Mouse (Mus musculus): ENCODE results near the gene Vmn1r239-ps. TPM values are rescaled to one million over a fixed set of nuclear protein-coding genes. Genes with fewer than 3 reads are reported as not detected.
"Not testable (repeated sequence)": the region's sequence is repeated elsewhere in the genome, so short reads cannot be mapped to it uniquely, and the experiment has no call there.

Vmn1r239-ps gene
- polyA plus RNA-seq (2012; rRNA removed), result not detected in 2 replicates

DNA sequence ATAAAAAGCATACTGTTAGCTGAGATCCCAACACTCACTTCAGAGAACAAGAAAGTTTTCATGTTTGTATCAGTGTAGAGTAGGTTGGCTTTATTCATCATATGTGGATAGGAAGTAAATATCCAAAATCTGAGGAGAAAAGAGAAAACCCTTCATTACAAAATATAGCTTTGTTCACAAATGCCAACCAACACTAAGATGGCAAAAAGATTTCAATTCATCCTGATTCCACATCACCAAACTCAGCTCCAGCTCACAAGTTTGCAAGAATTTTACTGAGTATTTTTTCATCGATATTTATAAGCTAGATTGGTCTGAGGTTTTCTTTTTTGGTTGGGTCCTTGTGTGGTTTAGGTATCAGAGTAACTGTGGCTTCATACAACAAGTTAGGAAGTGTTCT lies at the start of gene Vmn1r239-ps:
Vmn1r239-ps (minus strand) TSS at position 101 of the 400 bp plus-strand sequence.
- not testable (repeated sequence) for H3K27ac ChIP-seq (ENCODE audit: insufficient read depth, low read depth, low read length); H3K27me3 ChIP-seq (ENCODE audit: control insufficient read depth, insufficient read depth, low read length); H3K4me1 ChIP-seq (ENCODE audit: control insufficient read depth, insufficient read depth, insufficient read length, low read length); H3K36me3 ChIP-seq (ENCODE audit: control insufficient read depth, insufficient read depth, low read length); H3K4me3 ChIP-seq (ENCODE audit: low read depth, low read length)
- WGBS, result 78% methylated on average over 1 of the region's 1 CpGs

DNA sequence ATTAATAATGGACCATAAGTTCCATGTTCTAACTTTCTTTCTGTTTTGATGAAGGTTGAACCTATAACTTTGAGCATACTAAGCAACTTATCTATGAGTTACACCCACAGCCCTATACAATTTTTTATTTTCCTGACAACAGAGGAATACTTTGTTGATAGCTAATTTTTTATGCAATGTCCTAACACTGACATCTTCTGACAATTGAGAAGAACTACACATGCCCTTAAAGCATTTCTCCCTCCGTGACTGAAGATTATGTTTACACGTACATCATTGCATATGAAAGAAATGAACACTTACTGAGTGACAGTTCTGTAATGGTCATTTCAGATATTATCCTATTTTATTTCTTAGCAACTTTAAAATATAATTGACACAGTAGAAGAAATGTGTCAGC lies 36.0 kb upstream of the Vmn1r239-ps start:
- H3K4me1 ChIP-seq (ENCODE audit: control insufficient read depth, insufficient read depth, insufficient read length, low read length), result no peaks in the 10 kb centered on the region
- no peak overlapping the region for H3K4me3 ChIP-seq (ENCODE audit: low read depth, low read length)
- WGBS, result 58% methylated on average over 2 of the region's 2 CpGs

DNA sequence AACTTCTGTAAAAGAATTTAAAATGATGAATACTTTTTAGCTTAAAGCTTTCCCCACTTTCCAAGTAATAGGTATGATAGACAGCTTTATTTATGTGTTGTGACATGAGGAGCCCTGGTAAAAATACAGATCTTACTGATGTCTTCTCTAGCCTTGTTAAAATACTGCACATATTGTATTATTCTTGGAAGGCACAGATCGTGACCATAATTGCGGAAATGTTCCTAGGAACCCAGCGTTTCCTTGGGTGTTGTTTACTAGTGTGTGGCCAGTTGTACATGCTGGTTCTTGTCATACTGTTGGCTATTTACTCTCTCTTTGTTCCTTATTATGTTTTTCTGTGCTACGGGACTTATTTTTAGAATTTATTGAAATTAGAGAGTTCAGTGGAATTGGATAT lies 10.1 kb downstream of the Vmn1r239-ps start:
- Histone ChIP-seq H3K4me1 (ENCODE audit: control insufficient read depth, insufficient read depth, insufficient read length, low read length) (no peaks in the 10 kb centered on the region), H3K36me3 (ENCODE audit: control insufficient read depth, insufficient read depth, low read length) (no peaks in the 10 kb centered on the region), H3K27ac (ENCODE audit: insufficient read depth, low read depth, low read length) (no peak overlapping the region), H3K4me3 (ENCODE audit: low read depth, low read length) (no peak overlapping the region), H3K27me3 (ENCODE audit: control insufficient read depth, insufficient read depth, low read length) (no peaks in the 10 kb centered on the region)
- TF ChIP-seq POLR2A (IDR thresholded peaks at IDR 0.05; ENCODE audit: low read depth, low read length), result no peak
- TF ChIP-seq CTCF (IDR thresholded peaks at IDR 0.05; ENCODE audit: extremely low read depth, insufficient read length, insufficient replicate concordance, low read depth, low read length), result no peak
- 80% methylated on average over 4 of the region's 4 CpGs for WGBS

More for the DNA sequence above, 36.0 kb upstream of the Vmn1r239-ps start:
- no peaks in the 10 kb centered on the region for H3K36me3 ChIP-seq (ENCODE audit: control insufficient read depth, insufficient read depth, low read length)
- no peak overlapping the region for H3K27ac ChIP-seq (ENCODE audit: insufficient read depth, low read depth, low read length)
- no peaks in the 10 kb centered on the region for H3K27me3 ChIP-seq (ENCODE audit: control insufficient read depth, insufficient read depth, low read length)
- TF ChIP-seq POLR2A (IDR thresholded peaks at IDR 0.05; ENCODE audit: low read depth, low read length), result no peak
- TF ChIP-seq CTCF (IDR thresholded peaks at IDR 0.05; ENCODE audit: extremely low read depth, insufficient read length, insufficient replicate concordance, low read depth, low read length), result no peak

DNA sequence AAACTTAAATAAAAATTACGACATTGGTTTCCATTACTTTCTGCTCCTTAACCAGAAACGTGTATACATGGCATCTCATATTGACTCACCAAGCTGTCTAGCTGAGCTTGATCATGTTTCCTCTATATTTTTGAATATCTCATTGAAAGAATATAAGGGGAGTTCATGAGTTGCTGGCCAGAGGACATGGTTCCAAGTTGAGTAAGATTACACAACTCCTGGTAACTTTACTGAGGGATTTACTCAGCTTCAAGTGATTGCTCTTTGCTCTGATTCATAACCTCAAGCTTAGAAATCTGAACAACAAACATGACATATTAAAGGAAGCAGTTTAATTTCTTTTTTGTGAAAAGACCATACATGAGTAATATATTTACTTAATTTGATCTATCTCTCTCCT lies 18.1 kb downstream of the Vmn1r239-ps start:
- TF ChIP-seq POLR2A (IDR thresholded peaks at IDR 0.05; ENCODE audit: low read depth, low read length) (no peak), CTCF (IDR thresholded peaks at IDR 0.05; ENCODE audit: extremely low read depth, insufficient read length, insufficient replicate concordance, low read depth, low read length) (no peak)
- 65% methylated on average over 2 of the region's 2 CpGs for WGBS
- H3K4me1 ChIP-seq (ENCODE audit: control insufficient read depth, insufficient read depth, insufficient read length, low read length), result no peaks in the 10 kb centered on the region
- no peaks in the 10 kb centered on the region for H3K27me3 ChIP-seq (ENCODE audit: control insufficient read depth, insufficient read depth, low read length)
- no peak overlapping the region for H3K4me3 ChIP-seq (ENCODE audit: low read depth, low read length)
- no peaks in the 10 kb centered on the region for H3K36me3 ChIP-seq (ENCODE audit: control insufficient read depth, insufficient read depth, low read length)
- H3K27ac ChIP-seq (ENCODE audit: insufficient read depth, low read depth, low read length), result no peak overlapping the region

DNA sequence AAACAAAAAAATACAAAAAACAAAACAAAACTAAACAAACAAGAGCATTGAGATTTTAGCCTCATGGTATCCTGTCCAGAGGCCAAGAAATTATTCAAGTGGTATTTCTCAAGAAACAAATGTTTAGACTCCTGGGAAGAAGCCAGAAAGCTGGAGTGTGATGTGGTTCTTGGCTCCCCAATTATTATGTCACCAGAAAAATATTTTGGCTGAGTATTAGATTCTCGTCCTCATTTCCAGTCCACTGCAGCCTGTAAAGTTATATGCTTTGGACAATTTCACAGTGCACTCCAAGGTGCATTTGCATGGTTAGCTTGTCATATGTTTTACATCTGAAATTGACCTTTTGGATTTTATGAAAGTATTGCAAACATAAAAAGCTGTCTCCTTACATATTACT lies 23.8 kb downstream of the Vmn1r239-ps start:
- WGBS, result 56% methylated on average over 1 of the region's 1 CpGs

DNA sequence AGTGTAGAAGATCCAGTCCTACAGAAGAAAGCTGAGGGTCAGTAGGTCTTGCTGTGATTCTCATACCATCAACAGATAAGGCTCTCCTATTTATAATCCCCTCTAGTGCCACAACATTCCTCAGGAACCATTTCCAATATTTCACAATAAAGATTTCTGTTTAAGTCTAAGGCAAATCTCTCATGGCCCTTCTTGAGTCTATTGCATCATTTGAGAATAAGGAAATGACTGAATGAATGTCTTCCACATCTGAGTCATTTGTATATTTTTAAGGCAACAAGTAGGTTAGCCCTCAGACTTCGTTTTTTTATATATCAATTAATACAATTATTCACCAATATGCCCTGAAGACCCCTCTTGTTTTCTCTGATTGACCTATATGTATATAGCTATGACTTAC lies 24.4 kb downstream of the Vmn1r239-ps start, which contains the start of gene Il13ra2:
Il13ra2 (minus strand) TSS at position 64 of the 400 bp plus-strand sequence.
- no peak within 1 kb of the TSS for H3K27ac ChIP-seq (ENCODE audit: insufficient read depth, low read depth, low read length)
- no peak for TF ChIP-seq CTCF (IDR thresholded peaks at IDR 0.05; ENCODE audit: extremely low read depth, insufficient read length, insufficient replicate concordance, low read depth, low read length)
- TF ChIP-seq POLR2A (IDR thresholded peaks at IDR 0.05; ENCODE audit: low read depth, low read length), result no peak
- no peaks in the 10 kb centered on the region for H3K36me3 ChIP-seq (ENCODE audit: control insufficient read depth, insufficient read depth, low read length)

More for the DNA sequence above, 23.8 kb downstream of the Vmn1r239-ps start:
- no peaks in the 10 kb centered on the region for H3K36me3 ChIP-seq (ENCODE audit: control insufficient read depth, insufficient read depth, low read length)
- H3K27ac ChIP-seq (ENCODE audit: insufficient read depth, low read depth, low read length), result no peak overlapping the region
- no peaks in the 10 kb centered on the region for H3K4me1 ChIP-seq (ENCODE audit: control insufficient read depth, insufficient read depth, insufficient read length, low read length)
- no peak overlapping the region for H3K4me3 ChIP-seq (ENCODE audit: low read depth, low read length)
- H3K27me3 ChIP-seq (ENCODE audit: control insufficient read depth, insufficient read depth, low read length), result no peaks in the 10 kb centered on the region
- TF ChIP-seq CTCF (IDR thresholded peaks at IDR 0.05; ENCODE audit: extremely low read depth, insufficient read length, insufficient replicate concordance, low read depth, low read length) (no peak), POLR2A (IDR thresholded peaks at IDR 0.05; ENCODE audit: low read depth, low read length) (no peak)

More for the DNA sequence above, 24.4 kb downstream of the Vmn1r239-ps start, which contains the start of gene Il13ra2:
- Histone ChIP-seq H3K4me3 (ENCODE audit: low read depth, low read length) (no peak within 1 kb of the TSS), H3K4me1 (ENCODE audit: control insufficient read depth, insufficient read depth, insufficient read length, low read length) (no peaks in the 10 kb centered on the region), H3K27me3 (ENCODE audit: control insufficient read depth, insufficient read depth, low read length) (no peaks in the 10 kb centered on the region)
- 31% methylated on average over 1 of the region's 1 CpGs for WGBS

Other genes starting within 250 kb of the Vmn1r239-ps start
- gene Il13ra2, start 24.5 kb downstream of the Vmn1r239-ps start, polyA plus RNA-seq (2012; rRNA removed), result not detected in 2 replicates
- gene Lrch2, start 100.4 kb upstream of the Vmn1r239-ps start, polyA plus RNA-seq (2012; rRNA removed), result 0.06 and 0.20 TPM in 2 replicates